Mouse (Mus musculus): Measurements from ENCODE around the gene Sgcb.

GRCm38 (mm10) chr5:73627991-73628390, 19.6 kb downstream of the Sgcb start:
- no peak for TF ChIP-seq CTCF (IDR thresholded peaks at IDR 0.05)
- no peak for TF ChIP-seq POLR2A (IDR thresholded peaks at IDR 0.05; ENCODE audit: insufficient read depth, low read depth, low read length)

All from heart, adult 2 months (tissue).